Mouse (Mus musculus): ENCODE data around the gene Tcea3. TPM values are rescaled to one million over a fixed set of nuclear protein-coding genes. Genes with fewer than 3 reads are reported as not detected.

The Tcea3 gene
- total RNA-seq (2021) (100 to 1,000 TPM; 112 to 138 TPM), polyA plus RNA-seq (2012; rRNA removed) (46.9 and 48.7 TPM in 2 replicates)
- long read RNA-seq, transcript Tcea3-201 (11 exons, 1,251 nt), result major isoform, 94 of 131 reads
- long read RNA-seq, partial matches to known transcripts, result 9 of 131 reads
- long read RNA-seq, other reads (novel, unspliced or antisense), result 28 of 131 reads

GRCm38 (mm10) chr4:136247729-136248463 lies at the start of gene Tcea3:
Gene Tcea3, plus strand, starts transcription at chr4:136247729.
- H3K4me1 ChIP-seq (ENCODE audit: control insufficient read depth, insufficient read depth, low read length), result peaks cover 10% of the 10 kb centered on the region
- no peaks in the 10 kb centered on the region for H3K36me3 ChIP-seq (ENCODE audit: control insufficient read depth, insufficient read depth, low read length)
- H3K9ac ChIP-seq (ENCODE audit: low read depth, low read length), result peak within 1 kb of the TSS; percentile 76
- peak; percentile 74 for DNase-seq
- no peaks in the 10 kb centered on the region for H3K79me2 ChIP-seq (replicated peaks; ENCODE audit: control insufficient read depth, insufficient read depth, low read length)
- TF ChIP-seq EP300 (IDR thresholded peaks at IDR 0.05; ENCODE audit: insufficient read depth, low read depth, low read length) (no peak), POLR2A (IDR thresholded peaks at IDR 0.05; ENCODE audit: insufficient read depth, low read depth, low read length) (peak; percentile 71; the same call in 1 of the 2 replicates), CTCF (IDR thresholded peaks at IDR 0.05) (no peak)
- WGBS, result 1% methylated on average over 46 of the region's 46 CpGs
- H3K27ac ChIP-seq, result peak within 1 kb of the TSS; percentile 88
- peak within 1 kb of the TSS; percentile 74 for H3K4me3 ChIP-seq
- H3K27me3 ChIP-seq (ENCODE audit: control insufficient read depth, insufficient read depth, low read length), result no peaks in the 10 kb centered on the region
- intact Hi-C loops (cut with DNase I), result no loop called here

GRCm38 (mm10) chr4:136198846-136199245 lies 48.7 kb upstream of the Tcea3 start:
- no peaks in the 10 kb centered on the region for H3K79me2 ChIP-seq (replicated peaks; ENCODE audit: control insufficient read depth, insufficient read depth, low read length)
- TF ChIP-seq CTCF (IDR thresholded peaks at IDR 0.05) (no peak), POLR2A (IDR thresholded peaks at IDR 0.05; ENCODE audit: insufficient read depth, low read depth, low read length) (no peak), EP300 (IDR thresholded peaks at IDR 0.05; ENCODE audit: insufficient read depth, low read depth, low read length) (no peak)
- no peak overlapping the region for H3K4me3 ChIP-seq
- no peak for DNase-seq
- intact Hi-C loops (cut with DNase I), result no loop called here
- 78% methylated on average over 7 of the region's 7 CpGs for WGBS
- no peak overlapping the region for H3K27ac ChIP-seq
- H3K27me3 ChIP-seq (ENCODE audit: control insufficient read depth, insufficient read depth, low read length), result no peaks in the 10 kb centered on the region
- H3K9ac ChIP-seq (ENCODE audit: low read depth, low read length), result no peak overlapping the region
- H3K4me1 ChIP-seq (ENCODE audit: control insufficient read depth, insufficient read depth, low read length), result no peaks in the 10 kb centered on the region; the same call in 1 of the 2 replicates
- H3K36me3 ChIP-seq (ENCODE audit: control insufficient read depth, insufficient read depth, low read length), result no peaks in the 10 kb centered on the region

GRCm38 (mm10) chr4:136199562-136200292 lies 47.8 kb upstream of the Tcea3 start:
- Histone ChIP-seq H3K36me3 (ENCODE audit: control insufficient read depth, insufficient read depth, low read length) (no peaks in the 10 kb centered on the region), H3K79me2 (replicated peaks; ENCODE audit: control insufficient read depth, insufficient read depth, low read length) (no peaks in the 10 kb centered on the region), H3K9ac (ENCODE audit: low read depth, low read length) (no peak overlapping the region), H3K27ac (no peak overlapping the region), H3K4me1 (ENCODE audit: control insufficient read depth, insufficient read depth, low read length) (no peaks in the 10 kb centered on the region; the same call in 1 of the 2 replicates), H3K4me3 (no peak overlapping the region), H3K27me3 (ENCODE audit: control insufficient read depth, insufficient read depth, low read length) (no peaks in the 10 kb centered on the region)
- peak in 1 of 2 experiments; percentile 46 for DNase-seq
- WGBS, result 29% methylated on average over 9 of the region's 9 CpGs
- peak; percentile 68 for TF ChIP-seq EP300 (IDR thresholded peaks at IDR 0.05; ENCODE audit: insufficient read depth, low read depth, low read length)
- no peak for TF ChIP-seq POLR2A (IDR thresholded peaks at IDR 0.05; ENCODE audit: insufficient read depth, low read depth, low read length)
- intact Hi-C loops (cut with DNase I), result loop anchor here (1.0 to 2.0 kb wide), 2 partner anchors 36 to 129 kb away; no protein-coding TSS in a partner anchor

GRCm38 (mm10) chr4:136202509-136202908 lies 45.0 kb upstream of the Tcea3 start:
- peak; percentile 62 to 80 for DNase-seq
- WGBS, result 13% methylated on average over 9 of the region's 9 CpGs

GRCm38 (mm10) chr4:136204775-136205174 lies 42.8 kb upstream of the Tcea3 start:
- no peak for DNase-seq
- Histone ChIP-seq H3K36me3 (ENCODE audit: control insufficient read depth, insufficient read depth, low read length) (peaks cover 2% of the 10 kb centered on the region; the same call in 1 of the 2 replicates), H3K27me3 (ENCODE audit: control insufficient read depth, insufficient read depth, low read length) (no peaks in the 10 kb centered on the region), H3K9ac (ENCODE audit: low read depth, low read length) (no peak overlapping the region), H3K27ac (no peak overlapping the region), H3K4me3 (no peak overlapping the region), H3K79me2 (replicated peaks; ENCODE audit: control insufficient read depth, insufficient read depth, low read length) (no peaks in the 10 kb centered on the region; the same call in 1 of the 2 replicates), H3K4me1 (ENCODE audit: control insufficient read depth, insufficient read depth, low read length) (peaks cover 5% of the 10 kb centered on the region)
- WGBS, result 78% methylated on average over 2 of the region's 2 CpGs
- TF ChIP-seq POLR2A (IDR thresholded peaks at IDR 0.05; ENCODE audit: insufficient read depth, low read depth, low read length) (no peak), EP300 (IDR thresholded peaks at IDR 0.05; ENCODE audit: insufficient read depth, low read depth, low read length) (no peak), CTCF (IDR thresholded peaks at IDR 0.05) (no peak)
- intact Hi-C loops (cut with DNase I), result no loop called here

More at GRCm38 (mm10) chr4:136202509-136202908, 45.0 kb upstream of the Tcea3 start:
- Histone ChIP-seq H3K4me3 (no peak overlapping the region), H3K9ac (ENCODE audit: low read depth, low read length) (no peak overlapping the region), H3K4me1 (ENCODE audit: control insufficient read depth, insufficient read depth, low read length) (peaks cover 3% of the 10 kb centered on the region), H3K36me3 (ENCODE audit: control insufficient read depth, insufficient read depth, low read length) (no peaks in the 10 kb centered on the region), H3K27me3 (ENCODE audit: control insufficient read depth, insufficient read depth, low read length) (no peaks in the 10 kb centered on the region), H3K79me2 (replicated peaks; ENCODE audit: control insufficient read depth, insufficient read depth, low read length) (no peaks in the 10 kb centered on the region), H3K27ac (no peak overlapping the region)
- intact Hi-C loops (cut with DNase I), result loop anchor here (1.0 kb wide), 1 partner anchor 37 kb away; no protein-coding TSS in a partner anchor
- no peak for TF ChIP-seq POLR2A (IDR thresholded peaks at IDR 0.05; ENCODE audit: insufficient read depth, low read depth, low read length)
- TF ChIP-seq CTCF (IDR thresholded peaks at IDR 0.05), result peak; percentile 96
- TF ChIP-seq EP300 (IDR thresholded peaks at IDR 0.05; ENCODE audit: insufficient read depth, low read depth, low read length), result peak; percentile 74
